Mouse (Mus musculus): ENCODE data around the gene Jhy.

Jhy gene

DNA sequence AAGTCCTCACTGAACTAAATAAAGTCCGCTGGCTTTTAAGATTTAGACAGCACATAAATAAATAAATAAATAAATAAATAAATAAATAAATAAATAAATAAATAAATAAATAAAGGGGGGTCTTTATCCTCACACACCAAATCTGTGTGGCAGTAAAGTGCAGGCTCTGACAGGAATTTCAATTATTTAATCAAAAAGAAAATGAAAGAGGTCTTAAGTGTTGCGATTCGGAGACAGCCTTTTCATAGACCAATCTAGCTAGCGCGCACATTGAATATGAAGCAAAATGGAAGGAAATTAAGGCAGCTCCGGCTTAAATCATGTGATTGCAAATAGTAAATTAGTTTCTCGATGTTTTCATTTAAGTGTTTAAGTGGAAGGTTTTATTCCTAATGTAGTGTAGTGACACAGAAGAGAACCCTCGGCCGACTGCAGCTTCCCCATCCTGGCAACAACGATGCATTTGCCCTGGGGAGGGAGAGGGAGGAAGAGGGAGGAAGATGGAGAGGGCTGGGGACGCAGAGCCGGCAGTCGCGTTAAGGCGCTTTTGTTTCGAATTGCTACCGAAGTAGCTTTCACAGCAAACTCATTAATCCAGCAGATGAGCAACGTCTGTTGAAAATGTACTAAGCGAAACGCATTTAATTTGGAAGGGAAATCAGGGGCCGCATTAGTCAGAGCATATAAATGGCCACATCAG lies 105.3 kb downstream of the Jhy start:
- DNase-seq (ENCODE audit: low spot score in 2 of 2): no peak

DNA sequence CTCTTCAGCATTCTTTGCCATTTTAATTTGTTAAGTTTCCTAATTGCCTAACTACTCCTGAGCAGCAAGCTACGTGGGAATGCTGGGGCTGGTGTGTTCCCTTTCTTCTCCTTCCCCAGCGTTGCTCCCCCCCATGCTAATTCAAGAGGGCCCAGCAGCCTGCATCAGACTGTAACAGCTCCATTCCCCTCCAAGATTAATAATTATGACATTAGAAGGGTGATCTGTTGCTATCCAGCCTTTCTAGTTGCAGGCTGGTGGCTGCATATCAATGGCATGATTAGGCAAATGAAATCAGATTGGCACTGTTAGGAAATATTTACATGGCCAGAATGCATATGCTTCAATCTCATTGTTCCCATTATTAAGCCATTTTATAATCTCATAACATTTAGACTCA lies 112.4 kb downstream of the Jhy start:
- DNase-seq (ENCODE audit: low spot score in 2 of 2): no peak
